Mouse (Mus musculus) embryonic facial prominence, embryonic 14.5 days (tissue): Measurements from ENCODE around the gene Sdhb. TPM values are rescaled to one million over a fixed set of nuclear protein-coding genes. Genes with fewer than 3 reads are reported as not detected.
A peak's percentile ranks its signal among the peaks of the same experiment; 100 is the strongest.

Experiments
- ATAC-seq: fragments of 200-750 bp; cut with Nextera tagmentation; 2 replicates; pipeline ENCODE4 v1.8.0; 2017; ENCODE audit warnings: low read depth, moderate number of reproducible peaks, moderate TSS enrichment
- DNase-seq: peaks from one replicate; pipeline ENCODE4 v3.0.0-alpha.2; 2015; ENCODE audit warnings: low spot score
- H3K27ac ChIP-seq: fragments of 300-500 bp; sonication (generic); replicated peaks from 2 replicates; pipeline ENCODE4 v1.5.1; 2014; ENCODE audit warnings: low read depth, mild to moderate bottlenecking, low read length, moderate library complexity
- H3K27me3 ChIP-seq: fragments of 300-500 bp; sonication (generic); replicated peaks from 2 replicates; pipeline ENCODE4 v1.6.1; 2014; ENCODE audit warnings: low read length; ENCODE audit not compliant: control insufficient read depth, insufficient read depth
- H3K36me3 ChIP-seq: fragments of 300-500 bp; sonication (generic); 2 replicates; pipeline ENCODE4 v1.6.1; 2014; ENCODE audit warnings: low read length, mixed read lengths; ENCODE audit not compliant: control insufficient read depth, insufficient read depth
- H3K4me1 ChIP-seq: fragments of 300-500 bp; sonication (generic); 2 replicates; pipeline ENCODE4 v1.6.1; 2014; ENCODE audit warnings: antibody characterized with exemption, low read length; ENCODE audit not compliant: control insufficient read depth, insufficient read depth
- H3K4me2 ChIP-seq: fragments of 300-500 bp; sonication (generic); 2 replicates; pipeline ENCODE4 v1.6.1; 2014; ENCODE audit warnings: low read depth, mild to moderate bottlenecking, low read length, moderate library complexity, mixed read lengths
- H3K4me3 ChIP-seq: fragments of 300-500 bp; sonication (generic); 2 replicates; pipeline ENCODE4 v1.5.1; 2014; ENCODE audit warnings: low read depth, mild to moderate bottlenecking, low read length
- H3K9ac ChIP-seq: fragments of 300-500 bp; sonication (generic); 2 replicates; pipeline ENCODE4 v1.6.1; 2014; ENCODE audit warnings: low read depth, mild to moderate bottlenecking, low read length, moderate library complexity, mixed read lengths
- H3K9me3 ChIP-seq: fragments of 300-500 bp; sonication (generic); 2 replicates; pipeline ENCODE4 v1.6.1; 2016; ENCODE audit warnings: low read length; ENCODE audit not compliant: control insufficient read depth
- WGBS: fragments of 180-500 bp; shearing (Covaris S2); extraction: QIAGEN DNeasy Blood & Tissue Kit; methylation state at CpG from one replicate; pipeline ENCODE4 v1.1.7; 2014; 5-methylcytosine and 5-hydroxymethylcytosine counted together
- polyA plus RNA-seq: library from polyadenylated mRNA; unstranded; fragments of >200 nt; fragmentation: Nextera tagmentation; extraction: Ambion mirVana; gene quantifications from 2 replicates; pipeline ENCODE4 v1.2.1, GENCODE M21; 2014

Gene Sdhb
- polyA plus RNA-seq, 1 experiment from 2014 or later: 394 TPM

GRCm38 (mm10) chr4:140950574-140950973, 10.4 kb upstream of the Sdhb start:
- H3K36me3 ChIP-seq: no peaks in the 10 kb centered on the region
- 76% methylated on average over 3 of the region's 3 CpGs for WGBS
- ATAC-seq: no peak
- H3K4me1 ChIP-seq: no peaks in the 10 kb centered on the region
- H3K4me3 ChIP-seq: no peak overlapping the region
- no peak overlapping the region for H3K9ac ChIP-seq
- DNase-seq: no peak
- H3K27ac ChIP-seq: no peak overlapping the region
- no peaks in the 10 kb centered on the region for H3K9me3 ChIP-seq
- H3K4me2 ChIP-seq: no peak overlapping the region
- H3K27me3 ChIP-seq: no peaks in the 10 kb centered on the region

GRCm38 (mm10) chr4:140951861-140952641, 9.0 kb upstream of the Sdhb start:
- Histone ChIP-seq H3K4me2 (no peak overlapping the region), H3K4me3 (no peak overlapping the region), H3K36me3 (no peaks in the 10 kb centered on the region), H3K4me1 (no peaks in the 10 kb centered on the region), H3K9me3 (no peaks in the 10 kb centered on the region), H3K27ac (no peak overlapping the region), H3K27me3 (no peaks in the 10 kb centered on the region), H3K9ac (no peak overlapping the region)
- no peak for DNase-seq
- 82% methylated on average over 18 of the region's 18 CpGs for WGBS
- no peak for ATAC-seq

GRCm38 (mm10) chr4:140957131-140957702, 3.8 kb upstream of the Sdhb start:
- Histone ChIP-seq H3K4me3 (peak overlapping the region; percentile 40), H3K9ac (peak overlapping the region; percentile 62), H3K27me3 (no peaks in the 10 kb centered on the region), H3K36me3 (no peaks in the 10 kb centered on the region), H3K4me1 (peaks cover 7% of the 10 kb centered on the region; the same call in 1 of the 2 replicates), H3K9me3 (no peaks in the 10 kb centered on the region), H3K27ac (peak overlapping the region; percentile 53; the same call in 1 of the 2 replicates), H3K4me2 (peak overlapping the region; percentile 74)
- WGBS: 5% methylated on average over 17 of the region's 17 CpGs
- ATAC-seq: no peak
- DNase-seq: no peak

- no peaks in the 10 kb centered on the region for H3K36me3 ChIP-seq
- H3K27ac ChIP-seq: peak overlapping the region; percentile 53; the same call in 1 of the 2 replicates
- DNase-seq (peak; percentile 90), ATAC-seq (peak; percentile 58)
- H3K9me3 ChIP-seq: no peaks in the 10 kb centered on the region
- no peaks in the 10 kb centered on the region for H3K27me3 ChIP-seq
- H3K9ac ChIP-seq: peak overlapping the region; percentile 62
- H3K4me2 ChIP-seq: peak overlapping the region; percentile 74
- 1% methylated on average over 13 of the region's 13 CpGs for WGBS
- peaks cover 12% of the 10 kb centered on the region; the same call in 1 of the 2 replicates for H3K4me1 ChIP-seq
- H3K4me3 ChIP-seq: peak overlapping the region; percentile 40
Observed at GRCm38 (mm10) chr4:140957725-140958124, 3.3 kb upstream of the Sdhb start.

GRCm38 (mm10) chr4:140958319-140958718, 2.7 kb upstream of the Sdhb start:
- Histone ChIP-seq H3K4me1 (peaks cover 14% of the 10 kb centered on the region; the same call in 1 of the 2 replicates), H3K36me3 (no peaks in the 10 kb centered on the region), H3K27me3 (no peaks in the 10 kb centered on the region), H3K27ac (no peak overlapping the region), H3K4me2 (no peak overlapping the region), H3K4me3 (no peak overlapping the region), H3K9me3 (no peaks in the 10 kb centered on the region), H3K9ac (no peak overlapping the region)
- DNase-seq (no peak), ATAC-seq (no peak)
- WGBS: 64% methylated on average over 6 of the region's 6 CpGs

GRCm38 (mm10) chr4:140959128-140959679, 1.8 kb upstream of the Sdhb start:
- Histone ChIP-seq H3K36me3 (no peaks in the 10 kb centered on the region), H3K4me3 (no peak overlapping the region), H3K27ac (no peak overlapping the region), H3K4me2 (no peak overlapping the region), H3K9ac (no peak overlapping the region), H3K9me3 (no peaks in the 10 kb centered on the region), H3K27me3 (no peaks in the 10 kb centered on the region), H3K4me1 (peaks cover 14% of the 10 kb centered on the region; the same call in 1 of the 2 replicates)
- no peak for ATAC-seq
- 82% methylated on average over 7 of the region's 7 CpGs for WGBS
- DNase-seq: no peak

- Histone ChIP-seq H3K4me1 (peaks cover 14% of the 10 kb centered on the region; the same call in 1 of the 2 replicates), H3K27ac (no peak overlapping the region), H3K4me2 (no peak overlapping the region)
Observed at GRCm38 (mm10) chr4:140959715-140960479, 1.1 kb upstream of the Sdhb start.

GRCm38 (mm10) chr4:140961467-140962206, 634 bp downstream of the Sdhb start:
- Histone ChIP-seq H3K4me1 (peaks cover 14% of the 10 kb centered on the region; the same call in 1 of the 2 replicates), H3K4me2 (peak overlapping the region; percentile 87), H3K27me3 (no peaks in the 10 kb centered on the region), H3K4me3 (peak overlapping the region; percentile 84), H3K27ac (peak overlapping the region; percentile 83), H3K36me3 (peaks cover 12% of the 10 kb centered on the region; the same call in 1 of the 2 replicates), H3K9ac (peak overlapping the region; percentile 91), H3K9me3 (no peaks in the 10 kb centered on the region)
- no peak; the same call in 1 of the 2 replicates for ATAC-seq
- DNase-seq: no peak
- 1% methylated on average over 36 of the region's 38 CpGs for WGBS

More at GRCm38 (mm10) chr4:140959715-140960479, 1.1 kb upstream of the Sdhb start:
- Histone ChIP-seq H3K27me3 (no peaks in the 10 kb centered on the region), H3K9me3 (no peaks in the 10 kb centered on the region), H3K4me3 (no peak overlapping the region), H3K9ac (no peak overlapping the region), H3K36me3 (no peaks in the 10 kb centered on the region)
- WGBS: 78% methylated on average over 10 of the region's 10 CpGs
- no peak for DNase-seq
- no peak for ATAC-seq
